In genomic region chr5:48136571-48136970, GRCm38 (mm10) we compare ENCODE assay signal across 8 mouse cellular contexts.
A peak's percentile ranks its signal among the peaks of the same experiment; 100 is the strongest.
DNase-seq lines count a peak whose midpoint lies in the region; ATAC-seq and TF ChIP-seq lines count a peak whose summit lies in the region.

No protein-coding gene starts in this region.

- no peak for TF ChIP-seq EP300 in MEL (IDR thresholded peaks at IDR 0.05; ENCODE audit: low read depth in 1 of 2, low read length in 2 of 2)

- H3K9ac ChIP-seq in hindbrain, embryonic 13.5 days: no peak overlapping the region
- H3K9ac ChIP-seq in MEL (ENCODE audit: control insufficient read depth, low read depth, low read length, poor library complexity, severe bottlenecking): no peak overlapping the region

- no peak for TF ChIP-seq POLR2A in MEL (IDR thresholded peaks at IDR 0.05; ENCODE audit: control insufficient read depth in 1 of 2, insufficient read depth in 1 of 2, low read depth in 1 of 2, low read length in 2 of 2, poor library complexity in 1 of 2)

- H3K27me3 ChIP-seq in hindbrain, embryonic 13.5 days: no peaks in the 10 kb centered on the region
- H3K27me3 ChIP-seq in hindbrain, embryonic 10.5 days (ENCODE audit: insufficient read depth, poor library complexity, severe bottlenecking): peaks cover 5% of the 10 kb centered on the region; the same call in 1 of the 2 replicates
- no peaks in the 10 kb centered on the region for H3K27me3 ChIP-seq in MEL (ENCODE audit: control insufficient read depth in 1 of 2, insufficient read depth in 2 of 2, low read length in 2 of 2)

- H3K4me1 ChIP-seq in hindbrain, embryonic 13.5 days (replicated peaks): peaks cover 10% of the 10 kb centered on the region
- H3K4me1 ChIP-seq in hindbrain, embryonic 10.5 days (replicated peaks): peaks cover 28% of the 10 kb centered on the region
- no peaks in the 10 kb centered on the region for H3K4me1 ChIP-seq in MEL (ENCODE audit: control insufficient read depth in 1 of 2, insufficient read depth in 2 of 2, low read length in 2 of 2)

- TF ChIP-seq CTCF in MEL (IDR thresholded peaks at IDR 0.05 in 2 of 3, conservative IDR thresholded peaks at IDR 0.05 in 1 of 3; ENCODE audit: control insufficient read depth in 1 of 3, insufficient read depth in 1 of 3, low read depth in 2 of 3, low read length in 3 of 3, poor library complexity in 1 of 3, severe bottlenecking in 1 of 3): peak in 2 of 3 experiments; percentile 28 to 64; a peak in 3 of 6 replicates

- DNase-seq in hindbrain, embryonic 10.5 days (ENCODE audit: low spot score): no peak
- DNase-seq in MEL (ENCODE audit: low read depth, low spot score): peak; percentile 35
- peak; percentile 0 for DNase-seq in c-Kit-positive CD71-positive TER-119-positive erythroid progenitor cells, embryonic 14.5 days (ENCODE audit: low spot score)
- DNase-seq in layer of hippocampus, adult 18-20 months (ENCODE audit: low spot score in 2 of 2): peak; percentile 11 to 75
- DNase-seq in retina, postnatal 1 day: peak; percentile 53
- DNase-seq in gastrocnemius, adult 8-10 months (ENCODE audit: low spot score in 2 of 2): no peak
- no peak for DNase-seq in T-cell, adult 2 months (ENCODE audit: low spot score)

- no peaks in the 10 kb centered on the region for H3K36me3 ChIP-seq in hindbrain, embryonic 13.5 days
- H3K36me3 ChIP-seq in hindbrain, embryonic 10.5 days: no peaks in the 10 kb centered on the region
- no peaks in the 10 kb centered on the region for H3K36me3 ChIP-seq in MEL (ENCODE audit: control insufficient read depth in 1 of 2, insufficient read depth in 2 of 2, low read length in 2 of 2)

- ATAC-seq in hindbrain, embryonic 13.5 days (ENCODE audit: low FRiP score): peak; percentile 54

- no peak overlapping the region for H3K4me2 ChIP-seq in hindbrain, embryonic 13.5 days

- H3K4me3 ChIP-seq in hindbrain, embryonic 13.5 days: no peak overlapping the region
- H3K4me3 ChIP-seq in hindbrain, embryonic 10.5 days: no peak overlapping the region
- H3K4me3 ChIP-seq in MEL (ENCODE audit: control insufficient read depth in 1 of 2, insufficient read depth in 1 of 2, low read depth in 2 of 2, low read length in 2 of 2): no peak overlapping the region

- TF ChIP-seq RAD21 in MEL (IDR thresholded peaks at IDR 0.05; ENCODE audit: low read depth, low read length): peak; percentile 75

- H3K79me2 ChIP-seq in MEL (ENCODE audit: control insufficient read depth, insufficient read depth, low read length, poor library complexity): no peaks in the 10 kb centered on the region

- no peak overlapping the region for H3K27ac ChIP-seq in hindbrain, embryonic 13.5 days
- no peak overlapping the region for H3K27ac ChIP-seq in hindbrain, embryonic 10.5 days
- H3K27ac ChIP-seq in MEL (ENCODE audit: control insufficient read depth, low read depth, low read length): no peak overlapping the region

- WGBS in hindbrain, embryonic 13.5 days: 28% methylated on average over 3 of the region's 3 CpGs
- WGBS in hindbrain, embryonic 10.5 days: 25% methylated on average over 3 of the region's 3 CpGs

- no peaks in the 10 kb centered on the region for H3K9me3 ChIP-seq in hindbrain, embryonic 13.5 days
- no peaks in the 10 kb centered on the region for H3K9me3 ChIP-seq in hindbrain, embryonic 10.5 days
- H3K9me3 ChIP-seq in MEL (replicated peaks; ENCODE audit: insufficient read depth, low read length): no peaks in the 10 kb centered on the region

TF ChIP-seq in MEL, 35 proteins besides CTCF, POLR2A, EP300 and RAD21:
- TF ChIP-seq ZC3H11A (IDR thresholded peaks at IDR 0.05; ENCODE audit: low read depth, low read length): peak; percentile 52
- TF ChIP-seq NELFE (IDR thresholded peaks at IDR 0.05; ENCODE audit: low read depth, low read length): no peak
- no peak for TF ChIP-seq TCF12 (IDR thresholded peaks at IDR 0.05; ENCODE audit: low read depth, low read length)
- peak; percentile 58 for TF ChIP-seq SMC3 (IDR thresholded peaks at IDR 0.05; ENCODE audit: low read depth, low read length)

Comparison
In these comparisons a context has a peak if more than half of its experiments do, and no peak if none do; other contexts are left out.
1. DNase-seq: peak in MEL (single experiment), c-Kit-positive CD71-positive TER-119-positive erythroid progenitor cells, embryonic 14.5 days (single experiment), layer of hippocampus, adult 18-20 months (2 of 2) and retina, postnatal 1 day (single experiment); none in hindbrain, embryonic 10.5 days (single experiment), gastrocnemius, adult 8-10 months (0 of 2) and T-cell, adult 2 months (single experiment).